Mouse (Mus musculus) neutrophil, adult 65 days (primary cell): ENCODE results near the gene Zfp128. TPM values are rescaled to one million over a fixed set of nuclear protein-coding genes. Genes with fewer than 3 reads are reported as not detected.

Experiments used
- total RNA-seq: library from RNA; stranded (reverse); gene quantifications from 2 replicates; pipeline ENCODE4 v1.2.4, GENCODE M21; 2023

The Zfp128 gene
- total RNA-seq, result 0.45 and 1.1 TPM in 2 replicates

DNA sequence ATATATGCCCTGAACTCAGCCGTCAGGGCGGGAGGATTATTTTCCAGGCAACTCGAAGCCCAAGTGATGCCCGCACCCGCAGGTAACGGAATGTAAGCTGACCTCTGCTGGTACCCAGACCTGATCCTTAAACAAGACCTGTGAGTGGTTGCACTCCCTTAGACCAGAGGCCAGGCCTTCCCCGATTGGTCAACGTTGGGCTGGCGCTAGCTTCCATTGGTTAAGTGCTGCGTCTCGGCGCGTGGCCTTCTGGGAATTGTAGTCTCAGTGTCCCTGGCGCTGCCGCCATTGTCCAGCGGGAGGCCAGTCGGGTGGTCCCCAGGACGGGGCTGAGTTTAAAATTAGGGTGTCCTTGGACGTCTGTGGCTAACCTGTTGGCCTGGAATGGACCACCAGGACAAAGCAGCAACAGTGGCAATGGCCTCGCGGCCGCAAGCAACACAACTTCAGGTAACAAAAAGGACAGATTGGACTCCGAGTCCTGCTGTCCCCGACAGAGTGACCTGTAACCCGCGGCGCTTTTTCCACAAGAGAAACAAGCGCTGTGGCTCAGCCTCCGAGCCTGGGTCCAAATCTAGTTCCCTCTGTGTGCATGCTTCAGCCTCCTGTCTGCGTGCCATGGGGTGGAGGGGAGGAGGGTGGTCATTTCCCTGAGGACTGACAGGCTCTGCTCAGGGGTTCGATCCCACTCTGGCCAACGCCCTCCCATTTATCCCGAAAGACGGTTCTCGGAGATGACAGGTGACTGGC is at the start of gene Zfp128:
Gene Zfp128, plus strand, starts transcription at position 267 of the 750 bp plus-strand sequence.

DNA sequence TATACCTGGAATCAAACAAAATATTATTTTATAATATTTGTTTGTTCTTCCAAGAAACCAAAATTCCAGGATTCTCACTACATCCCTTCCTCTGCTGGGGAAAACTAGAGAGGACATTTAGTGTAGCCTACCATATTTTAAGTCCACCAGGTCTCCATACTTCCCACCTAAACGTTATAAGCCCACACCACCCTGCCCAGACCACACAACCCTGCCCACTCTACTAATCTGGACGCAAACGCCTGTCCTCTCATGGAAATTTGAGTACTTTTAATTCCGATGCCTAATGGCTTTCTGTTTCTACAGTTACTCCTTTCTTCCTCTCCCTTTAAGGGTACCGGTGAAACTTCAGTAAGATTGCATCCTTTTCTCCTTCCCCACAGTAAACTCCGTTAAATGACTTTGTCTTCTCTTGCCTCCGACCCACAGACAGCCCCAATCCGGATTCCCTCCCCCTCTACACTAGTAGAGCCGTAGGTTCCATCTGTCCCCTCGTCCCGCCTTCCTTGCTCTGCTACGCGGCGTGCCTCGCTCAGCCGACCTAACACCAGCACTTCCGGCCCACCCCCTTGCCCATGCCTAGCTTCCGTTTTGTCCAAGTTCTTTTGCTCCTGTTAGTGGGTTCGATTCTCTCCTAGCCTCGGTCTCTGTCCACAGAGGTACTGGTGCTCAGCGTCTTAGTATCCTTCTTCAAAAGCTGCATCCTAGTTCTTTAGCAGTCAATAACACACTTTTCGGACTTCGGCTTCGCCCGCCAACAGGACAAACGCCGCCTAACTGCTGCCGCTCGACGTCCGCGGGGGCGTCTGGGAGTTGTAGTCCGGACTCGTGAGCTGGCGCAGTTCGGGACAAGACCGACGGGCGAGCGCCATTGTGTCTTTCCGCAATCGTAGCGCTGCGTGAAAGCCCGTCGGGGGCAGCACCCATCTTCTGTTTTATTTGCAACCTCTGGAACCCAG is 46.5 kb upstream of the Zfp128 start, which contains the start of gene Zfp110:
Gene Zfp110, plus strand, starts transcription at position 600 of the 959 bp plus-strand sequence.

DNA sequence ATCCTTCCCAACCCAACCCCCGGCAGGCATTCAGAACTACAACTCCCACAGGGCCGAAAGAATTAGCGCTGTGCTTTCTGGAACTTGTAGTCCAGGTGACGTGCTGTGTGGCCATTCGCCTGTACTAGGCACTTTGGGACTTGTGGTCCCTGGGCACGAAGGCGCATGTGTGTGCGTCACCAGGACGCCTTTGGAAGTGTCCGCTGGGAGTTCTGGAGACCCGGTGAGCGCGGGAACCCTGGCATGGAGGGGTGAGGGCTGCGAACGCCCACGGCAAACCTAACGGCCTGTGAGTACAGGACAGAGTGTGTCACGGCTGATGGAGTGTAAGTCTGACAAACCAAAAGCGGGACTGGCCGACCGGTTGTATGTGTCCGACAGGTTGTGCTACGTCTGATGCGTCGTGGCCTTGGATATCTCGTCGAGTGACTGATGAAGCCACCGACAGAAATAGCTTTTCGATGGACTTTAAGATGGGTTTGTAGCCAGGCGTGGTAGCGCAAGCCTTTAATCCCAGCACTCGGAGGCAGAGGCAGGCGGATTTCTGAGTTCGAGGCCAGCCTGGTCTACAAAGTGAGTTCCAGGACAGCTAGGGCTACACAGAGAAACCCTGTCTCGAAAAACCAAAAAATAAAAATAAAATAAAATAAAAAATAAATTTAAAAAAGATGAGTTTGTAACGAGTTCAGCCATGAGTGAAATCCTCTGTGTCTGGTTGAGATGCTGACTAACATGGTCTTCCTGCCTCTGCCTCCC is 16.9 kb downstream of the Zfp128 start, which contains the start of gene Zscan22:
Gene Zscan22, plus strand, starts transcription at position 161 of the 756 bp plus-strand sequence.

DNA sequence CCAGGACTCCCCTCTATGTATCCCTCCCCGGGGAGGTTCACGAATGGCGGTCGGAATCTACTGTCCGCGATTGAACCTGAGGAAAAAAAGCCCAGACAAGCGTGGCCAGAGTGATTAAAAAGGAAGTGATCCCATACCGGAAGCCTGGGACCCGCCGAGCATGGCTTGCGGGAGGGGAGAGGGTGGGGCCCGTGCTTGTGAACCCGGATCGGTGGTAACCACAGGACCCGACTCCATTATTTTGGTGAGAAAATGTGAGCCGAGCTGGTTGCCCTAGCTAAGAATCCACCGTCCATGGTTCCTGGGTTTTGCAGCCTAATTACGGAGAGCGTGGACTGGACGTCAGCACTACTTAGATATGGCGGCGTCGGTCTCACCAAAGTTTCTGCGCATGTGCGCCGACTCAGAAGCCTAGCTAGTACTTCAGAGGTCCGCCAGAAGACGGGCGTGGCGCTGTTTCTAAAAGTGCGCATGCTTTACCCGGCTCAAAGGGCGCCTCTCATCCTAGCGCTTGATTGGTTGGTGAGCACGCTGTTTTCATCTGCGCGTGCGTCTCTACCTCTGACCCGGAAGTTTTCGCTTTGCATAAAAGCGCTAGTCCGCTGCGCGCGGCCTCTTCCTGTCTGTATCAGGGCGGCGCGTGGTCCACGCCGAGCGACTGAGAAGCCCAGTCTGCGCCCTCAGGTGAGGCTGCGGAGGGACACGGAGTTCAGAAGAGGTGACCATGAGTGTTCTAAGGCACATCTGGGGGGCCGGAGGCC is 40.9 kb downstream of the Zfp128 start, which contains the start of gene Rps5:
Gene Rps5, plus strand, starts transcription at position 586 of the 761 bp plus-strand sequence.

DNA sequence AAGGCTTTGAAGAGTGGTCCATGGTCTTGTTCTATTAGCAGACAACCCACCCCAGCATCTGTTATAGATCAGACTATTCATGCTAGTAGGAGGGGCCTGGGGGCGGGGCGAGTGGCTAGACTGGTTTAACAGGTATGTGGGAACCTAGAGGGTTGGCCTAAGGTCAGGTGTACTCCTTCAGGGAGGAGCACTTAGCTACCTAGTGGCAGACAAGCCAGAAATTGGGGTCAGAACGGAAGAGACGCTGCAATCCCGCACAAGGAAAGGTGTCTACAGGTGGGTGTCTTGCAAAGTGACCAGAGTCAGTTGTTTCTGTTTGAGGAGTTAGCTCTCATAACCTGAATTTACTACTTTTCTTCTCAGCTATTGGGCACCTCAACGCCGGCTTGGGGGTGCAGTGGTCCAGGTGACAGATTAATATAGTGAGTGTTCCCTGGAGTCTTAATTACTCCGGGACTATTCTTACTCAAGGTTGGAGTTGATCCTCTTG is 46.3 kb downstream of the Zfp128 start, which contains the start of gene Rnf225:
Gene Rnf225, plus strand, starts transcription at position 226 of the 490 bp plus-strand sequence.

Other genes with a start within 250 kb of the Zfp128 start
- not detected in 2 replicates for gene Vmn2r54, start 240.9 kb upstream of the Zfp128 start, total RNA-seq
- gene Vmn2r55, start 196.2 kb upstream of the Zfp128 start, total RNA-seq, result not detected in 2 replicates
- gene Vmn2r56, start 146.2 kb upstream of the Zfp128 start, total RNA-seq, result not detected in 2 replicates
- gene Zscan18, start 77.5 kb upstream of the Zfp128 start, total RNA-seq, result 3.3 and 4.4 TPM in 2 replicates
- gene Zfp329, start 62.3 kb upstream of the Zfp128 start, total RNA-seq, result 1.8 and 2.1 TPM in 2 replicates
- 32.5 and 41.6 TPM in 2 replicates for gene Zfp110, start 46.4 kb upstream of the Zfp128 start, total RNA-seq
- 2.9 and 3.7 TPM in 2 replicates for gene Zscan22, start 16.6 kb downstream of the Zfp128 start, total RNA-seq
- gene Rps5, start 41.1 kb downstream of the Zfp128 start, total RNA-seq, result 543 and 561 TPM in 2 replicates
- gene Rnf225, start 46.2 kb downstream of the Zfp128 start, total RNA-seq, result 0.27 TPM in 1 of 2 replicates, not detected in the other
- 1.2 and 2.7 TPM in 2 replicates for gene Zfp324, start 84.7 kb downstream of the Zfp128 start, total RNA-seq
- gene Zfp446, start 96.7 kb downstream of the Zfp128 start, total RNA-seq, result 0.88 and 1.3 TPM in 2 replicates
- gene Slc27a5, start 117.0 kb downstream of the Zfp128 start, total RNA-seq, result not detected in 2 replicates
- gene Trim28, start 117.9 kb downstream of the Zfp128 start, total RNA-seq, result 109 and 164 TPM in 2 replicates
- 8.1 and 11.8 TPM in 2 replicates for gene Zbtb45, start 128.9 kb downstream of the Zfp128 start, total RNA-seq
- gene Chmp2a, start 153.6 kb downstream of the Zfp128 start, total RNA-seq, result 143 and 163 TPM in 2 replicates
- 67.7 and 84.0 TPM in 2 replicates for gene Ube2m, start 157.1 kb downstream of the Zfp128 start, total RNA-seq
- 1.1 and 1.4 TPM in 2 replicates for gene Mzf1, start 173.6 kb downstream of the Zfp128 start, total RNA-seq
- gene Vmn1r85, start 214.0 kb downstream of the Zfp128 start, total RNA-seq, result not detected in 2 replicates
- gene Vmn1r86, start 238.7 kb downstream of the Zfp128 start, total RNA-seq, result not detected in 2 replicates